Mouse (Mus musculus): ENCODE measurements around the gene Il22ra1. TPM values are rescaled to one million over a fixed set of nuclear protein-coding genes. Genes with fewer than 3 reads are reported as not detected.

Gene Il22ra1
- total RNA-seq, 2 experiments from 2014 or later, result not detected

DNA sequence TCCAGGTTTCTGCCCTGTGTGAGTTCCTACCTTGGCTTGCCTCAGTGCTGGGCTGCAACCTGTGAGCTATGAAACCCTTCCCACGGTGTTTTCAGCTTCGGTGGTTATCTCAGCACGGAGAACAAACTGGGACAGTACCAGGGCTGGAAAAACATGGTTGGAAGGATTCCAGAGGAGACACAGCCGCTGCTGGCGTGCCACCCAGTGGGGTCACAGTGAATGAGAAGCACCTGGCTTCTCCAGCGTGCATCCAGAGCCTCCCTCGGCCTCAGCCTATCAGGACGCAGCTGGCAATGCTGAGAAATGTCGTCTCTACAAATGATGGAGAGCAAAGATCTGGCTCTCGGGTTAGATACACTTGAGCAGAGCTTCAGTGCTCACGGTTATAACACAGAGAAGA, 1.6 kb upstream of the Il22ra1 start:
- ATAC-seq (replicated peaks; ENCODE audit: low FRiP score, low TSS enrichment, poor library complexity, severe bottlenecking), result no peak

DNA sequence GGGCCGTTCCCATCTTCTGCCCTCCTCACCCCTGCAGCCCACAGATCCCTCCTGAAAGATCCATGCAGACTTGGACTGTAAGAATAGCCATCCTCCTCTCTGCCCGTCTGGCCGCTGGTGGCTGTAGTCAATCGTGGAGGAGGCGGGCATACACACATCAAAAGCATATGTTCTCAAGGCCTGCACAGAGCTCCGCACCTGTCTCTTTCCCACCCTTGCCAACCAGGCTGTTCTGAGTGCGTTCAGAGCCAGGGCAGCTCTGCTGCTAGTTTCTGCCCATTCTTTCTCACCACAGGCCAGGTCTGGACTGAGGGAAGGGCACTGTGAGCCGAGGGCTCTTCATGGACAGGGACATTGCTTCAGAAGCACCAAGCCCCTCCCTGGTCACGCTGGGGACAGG, 2.2 kb downstream of the Il22ra1 start:
- ATAC-seq (replicated peaks; ENCODE audit: low FRiP score, low TSS enrichment, poor library complexity, severe bottlenecking), result no peak

DNA sequence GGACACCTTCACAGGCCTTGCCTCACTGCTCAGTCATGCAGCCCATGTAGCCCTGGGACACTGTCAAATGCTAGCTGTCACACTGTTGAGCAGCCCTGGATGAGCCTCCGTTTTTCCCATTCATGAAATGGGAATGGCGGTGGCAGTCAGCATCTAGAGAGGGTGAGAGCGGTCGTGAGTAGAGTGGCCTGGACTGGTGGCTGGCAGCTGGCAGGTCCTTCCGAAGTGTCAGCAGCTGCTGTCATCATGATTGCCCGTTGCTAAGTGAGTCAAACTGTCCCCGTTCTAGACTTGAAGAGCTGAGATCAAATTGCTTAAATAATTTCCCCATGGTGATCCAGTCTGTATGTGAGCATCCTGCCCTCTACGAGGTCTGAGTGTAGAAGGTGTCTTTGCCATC, 3.0 kb downstream of the Il22ra1 start:
- no peak for ATAC-seq (replicated peaks; ENCODE audit: low FRiP score, low TSS enrichment, poor library complexity, severe bottlenecking)

DNA sequence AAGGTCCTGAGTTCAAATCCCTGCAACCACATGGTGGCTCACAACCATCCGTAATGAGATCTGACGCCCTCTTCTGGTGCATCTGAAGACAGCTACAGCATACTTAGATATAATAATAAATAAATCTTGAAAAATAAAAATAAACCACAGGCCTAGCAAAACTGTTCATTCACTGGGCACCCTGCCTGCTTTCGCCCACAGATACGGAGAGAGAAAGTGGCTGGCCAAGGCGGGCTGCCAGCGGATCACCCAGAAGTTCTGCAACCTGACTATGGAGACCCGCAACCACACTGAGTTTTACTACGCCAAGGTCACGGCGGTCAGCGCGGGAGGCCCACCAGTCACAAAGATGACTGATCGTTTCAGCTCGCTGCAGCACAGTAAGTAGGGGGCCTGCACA, 5.9 kb downstream of the Il22ra1 start:
- ATAC-seq (replicated peaks; ENCODE audit: low FRiP score, low TSS enrichment, poor library complexity, severe bottlenecking), result no peak

DNA sequence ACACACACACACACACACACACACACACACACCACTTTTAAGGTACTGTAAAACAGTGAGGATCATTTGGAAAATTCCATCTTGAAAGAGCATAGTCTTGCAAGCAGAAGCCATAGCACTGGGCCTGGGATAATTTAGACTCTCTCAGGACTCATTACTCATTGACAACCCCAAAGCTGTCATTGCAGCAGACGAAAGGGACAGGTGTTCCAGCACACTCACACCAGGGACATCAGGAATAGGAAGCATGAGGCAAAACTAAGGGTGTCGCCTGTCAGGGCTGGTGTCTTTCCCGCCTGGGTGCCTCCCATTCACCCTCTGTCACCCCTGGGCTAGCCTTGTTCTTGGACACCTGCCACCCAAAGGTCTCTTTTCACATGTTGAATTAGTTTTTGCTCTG, 8.9 kb downstream of the Il22ra1 start:
- ATAC-seq (replicated peaks; ENCODE audit: low FRiP score, low TSS enrichment, poor library complexity, severe bottlenecking), result no peak

DNA sequence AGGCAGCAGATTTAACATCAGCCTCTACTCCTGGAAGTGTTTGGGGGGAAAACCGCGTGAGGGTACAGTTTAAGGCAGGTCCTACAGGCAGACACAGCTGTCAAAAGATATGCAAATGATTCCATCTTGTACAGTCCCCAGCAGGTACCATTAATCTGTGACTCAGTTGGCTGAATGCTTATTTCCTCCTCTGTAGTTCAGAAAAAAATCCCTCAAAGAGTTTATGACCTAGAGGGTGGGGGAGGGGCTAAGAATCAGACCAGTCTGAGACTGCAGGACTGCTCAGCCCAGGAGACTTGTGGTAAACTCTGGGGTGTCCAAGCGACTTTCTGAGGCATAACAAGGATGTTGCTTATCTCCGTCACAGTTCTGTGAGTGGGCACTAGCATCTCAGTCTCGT, 10.3 kb downstream of the Il22ra1 start:
- no peak for ATAC-seq (replicated peaks; ENCODE audit: low FRiP score, low TSS enrichment, poor library complexity, severe bottlenecking)

DNA sequence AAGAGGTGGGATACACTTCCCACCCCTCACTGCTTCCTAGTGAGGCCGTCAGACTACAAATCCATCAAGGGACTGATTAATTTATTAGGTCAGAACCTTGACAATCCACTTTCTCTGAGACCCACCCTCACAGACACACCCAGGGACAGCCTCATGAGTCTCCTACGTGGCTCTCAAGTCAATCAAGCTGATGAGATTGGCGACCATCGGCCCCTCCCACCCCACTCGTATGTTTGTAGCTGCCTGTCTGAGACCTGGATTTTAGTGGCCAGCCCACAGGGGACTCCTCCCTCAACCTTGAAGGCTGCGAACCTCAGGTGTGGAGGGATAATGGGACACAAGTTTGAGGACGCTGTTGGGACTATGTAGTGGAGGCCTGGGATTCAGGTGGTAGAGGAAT, 11.2 kb downstream of the Il22ra1 start:
- ATAC-seq (replicated peaks; ENCODE audit: low FRiP score, low TSS enrichment, poor library complexity, severe bottlenecking), result 0 out of 2 replicates have a peak, but pooled peaks have one; percentile 23

DNA sequence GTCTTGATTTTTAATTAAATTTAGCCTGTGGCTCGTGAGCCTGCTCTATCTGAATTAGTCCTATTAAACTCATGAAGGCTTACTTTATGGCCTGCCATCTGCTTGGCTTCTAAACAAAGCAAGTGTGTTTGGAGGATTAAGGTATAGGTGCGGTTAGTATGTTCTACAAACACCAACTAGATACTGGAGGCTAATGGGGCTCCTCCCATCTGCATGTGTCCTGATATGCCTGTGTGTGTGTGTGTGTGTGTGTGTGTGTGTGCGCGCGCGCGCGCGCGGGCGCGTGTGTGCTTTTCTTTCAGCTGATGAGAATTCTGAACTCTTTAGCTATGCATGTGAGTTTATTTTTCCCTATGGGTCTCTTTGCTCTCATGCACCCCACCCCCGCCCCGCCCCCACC, 11.7 kb downstream of the Il22ra1 start:
- peak; percentile 94 for ATAC-seq (replicated peaks; ENCODE audit: low FRiP score, low TSS enrichment, poor library complexity, severe bottlenecking)

DNA sequence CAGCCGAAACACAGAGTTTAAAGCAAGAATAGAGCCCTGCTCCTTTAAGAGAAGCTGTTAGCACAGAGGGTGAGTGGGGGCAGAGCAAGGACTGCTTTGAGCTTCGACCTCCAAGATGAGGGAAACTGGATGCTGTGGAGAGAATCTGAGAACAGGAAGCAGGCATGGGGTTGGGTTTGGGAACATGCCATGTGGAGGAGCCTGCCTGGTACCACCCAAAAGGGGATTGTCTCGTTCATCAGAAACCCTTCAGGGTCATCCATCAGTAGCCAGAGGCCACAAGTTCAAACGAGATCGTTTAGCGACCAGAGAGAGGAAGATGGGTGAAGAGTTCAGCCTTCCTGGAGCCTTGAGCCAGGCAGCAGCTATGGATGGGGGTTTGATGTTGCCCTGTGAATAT, 15.5 kb downstream of the Il22ra1 start:
- no peak for ATAC-seq (replicated peaks; ENCODE audit: low FRiP score, low TSS enrichment, poor library complexity, severe bottlenecking)

DNA sequence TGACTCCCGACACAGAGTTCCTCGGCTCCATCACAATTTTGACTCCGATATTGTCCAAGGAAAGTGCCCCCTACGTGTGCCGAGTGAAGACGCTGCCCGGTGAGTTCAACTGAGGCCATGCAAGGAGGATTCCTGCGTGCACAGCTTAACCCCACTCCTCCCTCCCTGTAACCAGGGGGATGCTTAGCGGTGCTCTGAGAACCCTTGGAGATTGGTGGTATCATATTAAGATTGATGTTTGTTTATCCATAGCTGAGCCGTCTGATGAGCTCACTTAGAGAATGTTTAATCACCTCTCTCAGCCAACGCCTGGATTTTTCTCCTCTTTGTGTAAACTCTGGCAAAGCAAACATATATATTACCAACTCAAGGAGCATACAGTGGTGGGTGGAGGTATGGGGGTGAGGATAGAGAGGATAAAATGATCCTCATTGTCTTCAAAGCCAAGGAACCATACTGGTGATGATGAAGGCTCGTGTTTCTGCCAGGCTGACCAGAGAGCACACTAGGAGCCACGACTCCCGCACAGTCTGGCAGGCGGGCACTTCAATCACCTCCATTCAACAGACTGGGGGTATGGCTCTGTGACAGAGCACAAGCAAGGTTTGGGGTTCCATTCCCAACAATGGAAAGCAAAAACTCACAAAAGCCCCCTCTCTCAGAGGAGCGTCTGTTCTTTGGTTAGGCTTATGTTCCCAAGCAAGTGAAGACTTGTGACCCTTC, 16.9 kb downstream of the Il22ra1 start:
- ATAC-seq (replicated peaks; ENCODE audit: low FRiP score, low TSS enrichment, poor library complexity, severe bottlenecking), result no peak

DNA sequence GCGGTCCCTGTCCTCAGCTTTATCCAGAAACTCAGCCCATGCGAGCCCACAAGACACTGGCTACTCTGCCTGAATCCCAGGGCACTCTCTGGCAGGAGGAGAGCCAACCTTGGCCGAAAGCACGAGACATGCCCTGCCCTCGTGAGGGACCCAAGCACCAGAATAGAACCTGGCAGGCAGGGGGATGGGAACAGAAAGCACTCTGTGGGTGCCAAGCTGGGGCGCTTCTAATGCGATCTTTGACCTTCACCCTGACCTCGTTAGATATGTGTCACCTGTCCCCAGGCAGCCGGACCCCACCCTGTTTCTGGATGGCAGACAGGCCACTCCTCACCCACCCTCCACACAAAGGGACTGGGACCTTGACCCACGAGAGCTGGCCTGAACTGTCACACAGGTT, 17.6 kb downstream of the Il22ra1 start:
- no peak for ATAC-seq (replicated peaks; ENCODE audit: low FRiP score, low TSS enrichment, poor library complexity, severe bottlenecking)

DNA sequence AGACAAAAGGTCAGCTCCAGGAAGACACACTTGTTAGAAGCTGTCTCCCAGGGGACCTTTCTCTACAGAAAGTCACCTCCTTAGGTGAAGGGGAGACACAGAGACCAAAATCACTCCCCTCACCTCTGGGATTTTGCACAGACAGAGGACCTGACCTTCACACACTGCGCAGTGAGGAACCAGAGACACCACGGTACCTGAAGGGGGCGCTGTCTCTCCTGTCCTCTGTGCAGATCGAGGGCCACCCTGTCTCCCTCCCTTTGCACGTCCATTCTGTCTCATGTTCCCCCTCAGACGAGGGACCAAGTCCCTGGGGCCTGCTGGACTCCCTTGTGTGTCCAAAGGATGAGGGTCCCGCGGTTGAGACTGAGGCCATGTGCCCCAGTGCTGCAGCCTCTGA, 22.9 kb downstream of the Il22ra1 start:
- no peak for ATAC-seq (replicated peaks; ENCODE audit: low FRiP score, low TSS enrichment, poor library complexity, severe bottlenecking)

DNA sequence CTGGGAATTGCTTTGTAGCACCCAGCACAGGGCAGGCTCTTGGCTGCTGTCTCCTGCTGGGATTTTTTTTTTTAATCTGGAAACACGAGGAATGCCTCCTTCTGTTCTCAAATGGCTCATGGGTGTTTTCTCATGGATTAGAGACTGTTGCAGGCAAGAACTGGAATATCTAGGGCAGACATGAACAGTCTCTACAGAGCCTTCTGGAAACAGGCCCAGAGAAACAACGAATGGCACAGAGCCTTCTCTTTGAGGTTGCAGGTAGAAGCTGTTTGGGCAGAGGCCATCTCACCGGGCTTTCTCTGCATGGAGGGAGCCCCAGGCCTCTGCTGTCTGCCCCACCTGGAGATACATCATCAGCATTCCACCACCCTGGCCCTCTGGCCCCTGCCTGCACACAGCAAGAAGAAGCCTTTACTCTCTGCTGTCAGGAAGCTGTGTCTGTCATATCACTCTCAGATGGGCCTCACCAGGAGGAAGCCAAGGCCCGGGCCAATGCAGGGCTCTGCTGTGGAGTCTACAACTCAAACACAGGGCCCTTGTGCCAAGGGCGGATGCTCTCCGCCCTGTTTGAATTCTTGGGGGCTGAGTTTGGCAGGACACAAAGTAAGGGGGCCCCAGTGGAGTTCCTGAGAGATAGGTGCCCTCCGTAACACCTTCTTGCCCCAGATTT, 24.3 kb downstream of the Il22ra1 start:
- ATAC-seq (replicated peaks; ENCODE audit: low FRiP score, low TSS enrichment, poor library complexity, severe bottlenecking), result no peak

DNA sequence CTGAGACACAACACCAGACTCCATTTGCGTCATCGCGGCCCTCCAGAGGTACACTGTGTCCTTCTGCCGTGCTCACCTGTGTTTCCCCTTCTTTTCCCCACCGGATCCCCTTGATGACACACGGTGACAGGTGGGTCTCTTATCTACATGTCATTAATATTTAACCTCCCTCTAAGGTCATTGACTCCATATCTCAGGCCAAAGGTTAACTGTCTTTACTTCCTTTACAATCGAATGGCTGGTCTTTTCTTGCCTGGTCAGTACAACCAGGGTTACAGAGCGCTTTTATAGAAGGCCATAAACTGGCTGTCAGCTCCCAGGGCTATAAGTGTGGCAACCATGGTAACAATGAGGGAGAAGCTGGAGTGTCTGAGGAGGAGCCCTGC, 24.8 kb downstream of the Il22ra1 start:
- ATAC-seq (replicated peaks; ENCODE audit: low FRiP score, low TSS enrichment, poor library complexity, severe bottlenecking), result no peak

DNA sequence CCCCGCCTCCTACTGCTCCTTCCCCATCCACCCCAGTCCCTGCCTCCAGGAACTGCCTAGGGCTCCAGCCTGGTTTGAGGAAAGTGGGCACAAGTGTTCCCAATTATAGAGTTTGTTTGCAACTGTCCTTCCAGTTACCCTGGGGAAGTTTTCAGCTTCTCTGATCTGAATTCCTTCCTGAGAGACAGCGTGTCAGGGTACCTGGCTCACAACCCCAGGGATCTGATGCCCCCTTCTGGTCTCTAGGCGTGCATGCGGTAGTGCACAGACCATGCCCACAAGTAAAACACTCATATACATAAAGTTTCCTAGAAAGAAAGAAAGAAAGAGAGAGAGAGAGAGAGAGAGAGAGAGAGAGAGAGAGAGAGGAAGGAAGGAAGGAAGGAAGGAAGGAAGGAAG, 30.4 kb downstream of the Il22ra1 start:
- no peak for ATAC-seq (replicated peaks; ENCODE audit: low FRiP score, low TSS enrichment, poor library complexity, severe bottlenecking)

DNA sequence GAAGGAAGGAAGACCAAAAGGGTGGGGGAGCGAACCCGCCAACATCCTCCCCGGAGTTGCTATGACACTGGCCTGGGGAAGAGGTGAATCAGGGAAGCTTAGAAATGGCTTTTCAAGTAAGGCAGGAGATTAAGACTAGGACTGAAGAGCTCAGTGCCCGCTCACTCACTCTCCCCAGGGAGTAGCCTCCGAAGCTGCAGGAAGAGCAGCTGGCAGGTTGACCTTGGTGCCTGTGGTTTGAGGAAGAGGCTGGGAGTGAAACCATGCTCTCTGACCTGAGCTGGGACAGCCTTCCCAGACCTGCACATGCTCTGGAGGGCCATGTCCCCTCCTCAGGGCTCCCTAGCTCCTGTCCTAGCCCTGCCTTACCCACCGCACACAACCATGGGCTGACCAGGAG, 30.9 kb downstream of the Il22ra1 start:
- ATAC-seq (replicated peaks; ENCODE audit: low FRiP score, low TSS enrichment, poor library complexity, severe bottlenecking), result no peak

DNA sequence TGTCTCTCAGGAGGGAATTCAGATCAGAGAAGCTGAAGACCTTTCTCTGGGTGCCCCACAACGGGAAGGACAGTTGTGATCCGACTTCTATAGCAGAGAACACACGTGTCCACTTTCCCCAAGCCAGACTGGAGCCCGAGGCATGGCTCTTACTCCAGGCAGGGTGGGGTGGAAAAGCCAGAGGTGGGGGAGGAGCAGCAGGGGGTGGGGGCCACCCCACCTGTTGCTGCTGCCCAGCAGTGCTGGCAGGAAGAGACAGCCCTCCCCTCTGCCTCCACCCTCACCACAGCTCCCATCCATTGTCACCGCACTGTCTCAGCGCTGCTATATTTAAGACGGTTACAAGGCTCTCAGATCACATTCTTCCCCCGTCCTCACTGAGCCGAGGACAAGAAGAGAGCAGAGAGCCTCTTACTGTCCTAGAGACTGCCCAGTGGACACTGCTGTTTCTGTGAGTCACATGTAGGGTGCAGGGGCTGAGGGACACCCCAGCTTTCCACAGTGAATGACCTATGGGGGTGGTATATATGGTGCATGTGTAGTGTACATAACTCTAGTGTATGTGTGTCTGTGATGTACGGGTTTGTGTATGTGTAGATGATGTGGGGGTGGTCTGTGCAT, 31.5 kb downstream of the Il22ra1 start, which contains the start of gene Myom3:
Gene Myom3, plus strand, starts transcription at position 360 of the 621 bp plus-strand sequence.
- ATAC-seq (replicated peaks; ENCODE audit: low FRiP score, low TSS enrichment, poor library complexity, severe bottlenecking), result no peak

DNA sequence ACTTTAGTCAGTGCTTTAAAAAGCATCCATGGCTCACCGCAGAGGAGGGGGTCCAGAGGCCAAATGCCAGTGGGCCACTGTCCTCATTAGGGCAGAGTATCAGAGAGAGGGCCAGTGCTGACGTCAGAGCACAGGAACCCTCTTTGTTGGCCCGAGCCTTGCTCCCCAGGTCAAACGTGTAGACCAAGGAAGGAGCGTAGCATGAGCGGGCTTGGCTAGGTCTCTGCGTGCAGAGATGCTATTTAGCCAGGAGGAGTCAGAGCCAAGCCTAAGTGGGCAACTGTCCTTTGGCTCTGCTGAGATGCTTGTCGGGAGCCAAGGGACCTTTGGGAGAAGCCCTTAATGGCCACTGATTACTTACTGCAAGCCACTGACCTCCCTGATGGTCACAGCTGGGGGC, 33.1 kb downstream of the Il22ra1 start:
- ATAC-seq (replicated peaks; ENCODE audit: low FRiP score, low TSS enrichment, poor library complexity, severe bottlenecking), result no peak

DNA sequence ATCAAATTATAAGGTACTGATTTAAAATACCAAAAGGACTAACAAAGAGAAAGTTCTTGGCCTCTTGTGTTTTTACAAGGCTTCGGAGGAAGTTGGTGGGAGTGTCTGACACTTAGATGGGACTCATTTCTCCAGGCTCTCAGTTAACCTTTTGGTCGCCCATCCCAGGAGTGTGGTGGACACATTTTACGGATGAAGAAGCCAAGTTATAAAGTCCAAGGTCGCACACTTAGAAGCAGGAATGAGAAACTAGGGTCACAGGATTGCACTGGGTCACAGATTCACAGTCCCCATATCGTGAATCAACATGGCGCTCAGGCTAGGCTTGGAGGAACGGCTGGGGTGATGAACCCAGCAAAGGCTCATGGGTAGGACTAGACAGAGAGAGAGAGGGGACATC, 33.6 kb downstream of the Il22ra1 start:
- ATAC-seq (replicated peaks; ENCODE audit: low FRiP score, low TSS enrichment, poor library complexity, severe bottlenecking), result no peak

DNA sequence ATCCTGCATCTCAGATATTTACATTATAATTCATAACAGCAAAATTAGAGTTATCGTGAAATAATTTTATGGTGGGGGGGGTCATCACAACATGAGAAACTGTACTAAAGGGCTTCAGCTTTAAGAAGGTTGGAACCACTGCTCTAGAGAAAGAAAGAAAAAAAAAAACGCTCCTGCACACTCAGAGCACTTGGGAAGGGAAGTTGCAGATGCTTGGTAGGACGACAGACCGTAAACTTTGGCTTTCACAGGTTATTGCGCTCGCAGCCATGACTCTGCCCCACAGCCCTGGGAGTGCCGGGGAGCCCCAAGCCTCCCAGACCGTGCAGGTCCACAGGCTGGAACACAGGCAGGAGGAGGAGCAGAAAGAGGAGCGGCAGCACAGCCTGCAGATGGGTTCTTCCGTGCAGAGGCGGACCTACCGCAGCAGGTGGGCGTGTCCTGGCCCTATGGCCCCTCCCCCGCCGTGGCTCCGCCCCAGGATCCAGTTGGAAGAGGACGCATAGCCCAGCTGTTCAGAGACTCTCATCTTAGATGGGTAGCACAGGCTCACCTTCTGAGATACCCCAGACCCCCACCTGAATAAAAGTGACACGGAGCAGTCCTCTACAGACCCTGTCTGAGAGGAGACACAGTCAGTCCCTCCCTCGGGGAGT, 34.4 kb downstream of the Il22ra1 start:
- peak; percentile 87 for ATAC-seq (replicated peaks; ENCODE audit: low FRiP score, low TSS enrichment, poor library complexity, severe bottlenecking)

Measured in megakaryocyte-erythroid progenitor cell, adult 5-6 weeks (primary cell).